Mouse (Mus musculus): ENCODE data around the gene Col17a1. TPM values are rescaled to one million over a fixed set of nuclear protein-coding genes. Genes with fewer than 3 reads are reported as not detected.

The Col17a1 gene
- total and polyA plus RNA-seq, 2 experiments from 2014 or later: 0.42 to 0.57 TPM

- Histone ChIP-seq H3K27ac (ENCODE audit: low read depth, low read length) (no peak overlapping the region), H3K4me2 (ENCODE audit: low read depth) (no peak overlapping the region), H3K4me1 (ENCODE audit: insufficient read depth) (no peaks in the 10 kb centered on the region), H3K9ac (no peak overlapping the region), H3K36me3 (ENCODE audit: insufficient read depth) (no peaks in the 10 kb centered on the region), H3K27me3 (ENCODE audit: insufficient read depth, low read length) (no peaks in the 10 kb centered on the region), H3K9me3 (ENCODE audit: low read length) (no peaks in the 10 kb centered on the region), H3K4me3 (ENCODE audit: low read depth, low read length) (no peak overlapping the region)
- no peak for DNase-seq
- WGBS: 77% methylated on average over 9 of the region's 9 CpGs
- no peak for ATAC-seq
- TF ChIP-seq CTCF (IDR thresholded peaks at IDR 0.05; ENCODE audit: low read depth): no peak
Observed at GRCm38 (mm10) chr19:47668399-47668798, 23.5 kb downstream of the Col17a1 start.

GRCm38 (mm10) chr19:47667601-47668000, 24.3 kb downstream of the Col17a1 start:
- Histone ChIP-seq H3K4me2 (ENCODE audit: low read depth) (no peak overlapping the region), H3K4me1 (ENCODE audit: insufficient read depth) (no peaks in the 10 kb centered on the region), H3K27me3 (ENCODE audit: insufficient read depth, low read length) (no peaks in the 10 kb centered on the region), H3K4me3 (ENCODE audit: low read depth, low read length) (no peak overlapping the region), H3K9ac (no peak overlapping the region), H3K36me3 (ENCODE audit: insufficient read depth) (no peaks in the 10 kb centered on the region), H3K9me3 (ENCODE audit: low read length) (no peaks in the 10 kb centered on the region), H3K27ac (ENCODE audit: low read depth, low read length) (no peak overlapping the region)
- DNase-seq: no peak
- 59% methylated on average over 8 of the region's 8 CpGs for WGBS
- no peak for ATAC-seq
- no peak for TF ChIP-seq CTCF (IDR thresholded peaks at IDR 0.05; ENCODE audit: low read depth)

GRCm38 (mm10) chr19:47659765-47660408, 32.0 kb downstream of the Col17a1 start:
- H3K27me3 ChIP-seq (ENCODE audit: insufficient read depth, low read length): no peaks in the 10 kb centered on the region
- DNase-seq (no peak), ATAC-seq (no peak)
- H3K27ac ChIP-seq (ENCODE audit: low read depth, low read length): no peak overlapping the region
- TF ChIP-seq CTCF (IDR thresholded peaks at IDR 0.05; ENCODE audit: low read depth): no peak
- no peaks in the 10 kb centered on the region for H3K36me3 ChIP-seq (ENCODE audit: insufficient read depth)
- WGBS: 84% methylated on average over 9 of the region's 9 CpGs
- no peaks in the 10 kb centered on the region for H3K9me3 ChIP-seq (ENCODE audit: low read length)
- 0 out of 2 replicates have a peak, but pooled peaks cover 3% of the 10 kb centered on the region for H3K4me1 ChIP-seq (ENCODE audit: insufficient read depth)
- 0 out of 2 replicates have a peak overlapping the region, but pooled peaks have one; percentile 31 for H3K9ac ChIP-seq
- H3K4me2 ChIP-seq (ENCODE audit: low read depth): no peak overlapping the region
- H3K4me3 ChIP-seq (ENCODE audit: low read depth, low read length): no peak overlapping the region

GRCm38 (mm10) chr19:47658914-47659535, 32.9 kb downstream of the Col17a1 start:
- no peaks in the 10 kb centered on the region for H3K9me3 ChIP-seq (ENCODE audit: low read length)
- no peaks in the 10 kb centered on the region for H3K36me3 ChIP-seq (ENCODE audit: insufficient read depth)
- DNase-seq (peak; percentile 68), ATAC-seq (peak; percentile 88)
- no peak overlapping the region for H3K27ac ChIP-seq (ENCODE audit: low read depth, low read length)
- H3K9ac ChIP-seq: peak overlapping the region; percentile 31; the same call in 1 of the 2 replicates
- TF ChIP-seq CTCF (IDR thresholded peaks at IDR 0.05; ENCODE audit: low read depth): peak; percentile 75
- H3K4me2 ChIP-seq (ENCODE audit: low read depth): no peak overlapping the region
- WGBS: 7% methylated on average over 5 of the region's 5 CpGs
- H3K4me3 ChIP-seq (ENCODE audit: low read depth, low read length): no peak overlapping the region
- H3K4me1 ChIP-seq (ENCODE audit: insufficient read depth): 0 out of 2 replicates have a peak, but pooled peaks cover 3% of the 10 kb centered on the region
- H3K27me3 ChIP-seq (ENCODE audit: insufficient read depth, low read length): no peaks in the 10 kb centered on the region

- ATAC-seq: no peak
- H3K9ac ChIP-seq: no peak overlapping the region
- H3K27ac ChIP-seq (ENCODE audit: low read depth, low read length): no peak overlapping the region
- WGBS: 75% methylated on average over 11 of the region's 11 CpGs
- DNase-seq: no peak
- 0 out of 2 replicates have a peak, but pooled peaks cover 3% of the 10 kb centered on the region for H3K4me1 ChIP-seq (ENCODE audit: insufficient read depth)
- H3K9me3 ChIP-seq (ENCODE audit: low read length): no peaks in the 10 kb centered on the region
- H3K4me2 ChIP-seq (ENCODE audit: low read depth): no peak overlapping the region
- H3K27me3 ChIP-seq (ENCODE audit: insufficient read depth, low read length): no peaks in the 10 kb centered on the region
- no peak for TF ChIP-seq CTCF (IDR thresholded peaks at IDR 0.05; ENCODE audit: low read depth)
- H3K4me3 ChIP-seq (ENCODE audit: low read depth, low read length): no peak overlapping the region
- H3K36me3 ChIP-seq (ENCODE audit: insufficient read depth): no peaks in the 10 kb centered on the region
Observed at GRCm38 (mm10) chr19:47654896-47655295, 37.0 kb downstream of the Col17a1 start.

GRCm38 (mm10) chr19:47653173-47653572, 38.7 kb downstream of the Col17a1 start:
- Histone ChIP-seq H3K9ac (no peak overlapping the region), H3K9me3 (ENCODE audit: low read length) (no peaks in the 10 kb centered on the region), H3K27me3 (ENCODE audit: insufficient read depth, low read length) (no peaks in the 10 kb centered on the region), H3K36me3 (ENCODE audit: insufficient read depth) (no peaks in the 10 kb centered on the region), H3K27ac (ENCODE audit: low read depth, low read length) (no peak overlapping the region), H3K4me1 (ENCODE audit: insufficient read depth) (no peaks in the 10 kb centered on the region), H3K4me3 (ENCODE audit: low read depth, low read length) (no peak overlapping the region), H3K4me2 (ENCODE audit: low read depth) (no peak overlapping the region)
- ATAC-seq: no peak
- DNase-seq: no peak
- TF ChIP-seq CTCF (IDR thresholded peaks at IDR 0.05; ENCODE audit: low read depth): no peak
- WGBS: 86% methylated on average over 8 of the region's 8 CpGs

- no peak overlapping the region for H3K9ac ChIP-seq
- no peak for ATAC-seq
- no peak for DNase-seq
- H3K4me3 ChIP-seq (ENCODE audit: low read depth, low read length): no peak overlapping the region
- WGBS: 81% methylated on average over 8 of the region's 8 CpGs
- no peak overlapping the region for H3K4me2 ChIP-seq (ENCODE audit: low read depth)
- no peaks in the 10 kb centered on the region for H3K9me3 ChIP-seq (ENCODE audit: low read length)
- H3K4me1 ChIP-seq (ENCODE audit: insufficient read depth): no peaks in the 10 kb centered on the region
- no peaks in the 10 kb centered on the region for H3K27me3 ChIP-seq (ENCODE audit: insufficient read depth, low read length)
- TF ChIP-seq CTCF (IDR thresholded peaks at IDR 0.05; ENCODE audit: low read depth): no peak
- no peaks in the 10 kb centered on the region for H3K36me3 ChIP-seq (ENCODE audit: insufficient read depth)
- no peak overlapping the region for H3K27ac ChIP-seq (ENCODE audit: low read depth, low read length)
Observed at GRCm38 (mm10) chr19:47652255-47652654, 39.6 kb downstream of the Col17a1 start.
